ENCODE assay signal across 7 mouse cellular contexts in genomic region chr4:148293319-148293718, GRCm38 (mm10). TPM values are rescaled to one million over a fixed set of nuclear protein-coding genes. Genes with fewer than 3 reads are reported as not detected.
A peak's percentile ranks its signal among the peaks of the same experiment; 100 is the strongest.
DNase-seq lines count a peak whose midpoint lies in the region; ATAC-seq lines count a peak whose summit lies in the region.

No protein-coding gene starts in this region.

- no peaks in the 10 kb centered on the region; the same call in none of the 2 replicates for H3K27me3 ChIP-seq in midbrain, embryonic 11.5 days (ENCODE audit: control insufficient read depth, insufficient read depth, low read length)
- no peaks in the 10 kb centered on the region for H3K27me3 ChIP-seq in midbrain, embryonic 15.5 days (replicated peaks)
- peaks cover 8% of the 10 kb centered on the region for H3K27me3 ChIP-seq in embryonic facial prominence, embryonic 14.5 days (replicated peaks; ENCODE audit: control insufficient read depth, insufficient read depth, low read length)
- peaks cover 9% of the 10 kb centered on the region for H3K27me3 ChIP-seq in intestine, embryonic 15.5 days (replicated peaks)

- no peak overlapping the region for H3K27ac ChIP-seq in midbrain, embryonic 11.5 days (ENCODE audit: low read depth, low read length)
- H3K27ac ChIP-seq in midbrain, embryonic 15.5 days: no peak overlapping the region
- no peak overlapping the region for H3K27ac ChIP-seq in embryonic facial prominence, embryonic 14.5 days (replicated peaks; ENCODE audit: low read depth, low read length)
- H3K27ac ChIP-seq in intestine, embryonic 15.5 days: no peak overlapping the region

- H3K36me3 ChIP-seq in midbrain, embryonic 11.5 days (ENCODE audit: control insufficient read depth, insufficient read depth, low read length): no peaks in the 10 kb centered on the region
- H3K36me3 ChIP-seq in midbrain, embryonic 15.5 days (replicated peaks): no peaks in the 10 kb centered on the region
- H3K36me3 ChIP-seq in embryonic facial prominence, embryonic 14.5 days (ENCODE audit: control insufficient read depth, insufficient read depth, low read length): no peaks in the 10 kb centered on the region
- no peaks in the 10 kb centered on the region for H3K36me3 ChIP-seq in intestine, embryonic 15.5 days

- H3K4me1 ChIP-seq in midbrain, embryonic 11.5 days (ENCODE audit: control insufficient read depth, insufficient read depth, low read length): no peaks in the 10 kb centered on the region
- peaks cover 26% of the 10 kb centered on the region for H3K4me1 ChIP-seq in midbrain, embryonic 15.5 days
- H3K4me1 ChIP-seq in embryonic facial prominence, embryonic 14.5 days (ENCODE audit: control insufficient read depth, insufficient read depth, low read length): no peaks in the 10 kb centered on the region
- H3K4me1 ChIP-seq in intestine, embryonic 15.5 days (replicated peaks): no peaks in the 10 kb centered on the region

- no peak overlapping the region for H3K4me3 ChIP-seq in midbrain, embryonic 11.5 days (ENCODE audit: low read depth, low read length)
- H3K4me3 ChIP-seq in midbrain, embryonic 15.5 days: no peak overlapping the region
- H3K4me3 ChIP-seq in embryonic facial prominence, embryonic 14.5 days (ENCODE audit: low read depth, low read length): no peak overlapping the region
- H3K4me3 ChIP-seq in intestine, embryonic 15.5 days (replicated peaks): no peak overlapping the region

- DNase-seq in midbrain, embryonic 11.5 days (ENCODE audit: low spot score, missing footprints): peak; percentile 93
- DNase-seq in adrenal gland, adult 2 months: peak; percentile 42
- DNase-seq in embryonic facial prominence, embryonic 14.5 days (ENCODE audit: low spot score): peak; percentile 64
- DNase-seq in mesoderm, embryonic 11.5 days (ENCODE audit: low read depth, low spot score): peak; percentile 80
- no peak for DNase-seq in cerebellum, postnatal 25 days

- ATAC-seq in midbrain, embryonic 11.5 days (ENCODE audit: low FRiP score): no peak
- no peak for ATAC-seq in midbrain, embryonic 15.5 days (replicated peaks)
- no peak for ATAC-seq in embryonic facial prominence, embryonic 14.5 days (ENCODE audit: low read depth)
- no peak for ATAC-seq in intestine, embryonic 15.5 days

- no peak overlapping the region for H3K9ac ChIP-seq in midbrain, embryonic 11.5 days (ENCODE audit: low read length)
- H3K9ac ChIP-seq in midbrain, embryonic 15.5 days: no peak overlapping the region
- H3K9ac ChIP-seq in embryonic facial prominence, embryonic 14.5 days (ENCODE audit: low read depth, low read length): no peak overlapping the region
- no peak overlapping the region for H3K9ac ChIP-seq in intestine, embryonic 15.5 days

- no peak overlapping the region for H3K4me2 ChIP-seq in midbrain, embryonic 11.5 days
- H3K4me2 ChIP-seq in midbrain, embryonic 15.5 days: no peak overlapping the region
- no peak overlapping the region for H3K4me2 ChIP-seq in embryonic facial prominence, embryonic 14.5 days (ENCODE audit: low read depth, low read length)
- no peak overlapping the region for H3K4me2 ChIP-seq in intestine, embryonic 15.5 days (replicated peaks)

- 19% methylated on average over 5 of the region's 5 CpGs for WGBS in midbrain, embryonic 11.5 days
- 33% methylated on average over 5 of the region's 5 CpGs for WGBS in midbrain, embryonic 15.5 days
- 24% methylated on average over 5 of the region's 5 CpGs for WGBS in embryonic facial prominence, embryonic 14.5 days
- whole genome bisulfite sequencing in intestine, embryonic 15.5 days: 20% methylated on average over 5 of the region's 5 CpGs

- H3K9me3 ChIP-seq in midbrain, embryonic 11.5 days (ENCODE audit: control insufficient read depth, low read length): no peaks in the 10 kb centered on the region
- H3K9me3 ChIP-seq in midbrain, embryonic 15.5 days: no peaks in the 10 kb centered on the region
- H3K9me3 ChIP-seq in embryonic facial prominence, embryonic 14.5 days (ENCODE audit: control insufficient read depth, low read length): no peaks in the 10 kb centered on the region
- H3K9me3 ChIP-seq in intestine, embryonic 15.5 days: no peaks in the 10 kb centered on the region

RNA-seq across cellular contexts. Expression of gene Disp3, which starts 5.6 kb away (rescaled TPM):
- 2.5 and 2.9 TPM in 2 replicates for polyA plus RNA-seq in midbrain, embryonic 11.5 days (2014; fragmentation: Nextera tagmentation; extraction: Ambion mirVana)
- polyA plus RNA-seq in midbrain, embryonic 15.5 days (2015; fragmentation: Nextera tagmentation; extraction: Ambion mirVana): 12.5 and 13.6 TPM in 2 replicates
- under 1 TPM; 0.24 to 0.55 TPM for total RNA-seq in adrenal gland, adult 2 months (2021)
- polyA plus RNA-seq in adrenal gland, adult 2 months (2012; rRNA removed): 0.59 and 1.0 TPM in 2 replicates
- polyA plus RNA-seq in embryonic facial prominence, embryonic 14.5 days (2014; fragmentation: Nextera tagmentation; extraction: Ambion mirVana): 0.15 and 0.56 TPM in 2 replicates
- polyA plus RNA-seq in intestine, embryonic 15.5 days (2015; fragmentation: Nextera tagmentation; extraction: Ambion mirVana): 0.11 and 0.21 TPM in 2 replicates

Comparison
In these comparisons a context has a peak if more than half of its experiments do, and no peak if none do; other contexts are left out.
1. DNase-seq: peak in midbrain, embryonic 11.5 days (single experiment), adrenal gland, adult 2 months (single experiment), embryonic facial prominence, embryonic 14.5 days (single experiment) and mesoderm, embryonic 11.5 days (single experiment); none in cerebellum, postnatal 25 days (0 of 2).